Comparison of ENCODE assay signal across 8 mouse cellular contexts in genomic region chr6:21795072-21795407, GRCm38 (mm10). TPM values are rescaled to one million over a fixed set of nuclear protein-coding genes. Genes with fewer than 3 reads are reported as not detected.
DNase-seq lines count a peak whose midpoint lies in the region; ATAC-seq and TF ChIP-seq lines count a peak whose summit lies in the region.

No protein-coding gene starts in this region.

- H3K4me3 ChIP-seq in intestine, embryonic 14.5 days (ENCODE audit: low read depth, low read length) = no peak overlapping the region
- H3K4me3 ChIP-seq in intestine, embryonic 15.5 days (replicated peaks) = no peak overlapping the region
- H3K4me3 ChIP-seq in forebrain, postnatal 0 days (ENCODE audit: low read depth, low read length) = no peak overlapping the region
- no peak overlapping the region for H3K4me3 ChIP-seq in hindbrain, embryonic 15.5 days
- H3K4me3 ChIP-seq in midbrain, embryonic 11.5 days (ENCODE audit: low read depth, low read length) = no peak overlapping the region
- no peak overlapping the region for H3K4me3 ChIP-seq in stomach, embryonic 14.5 days (ENCODE audit: low read depth, low read length)

- no peak overlapping the region for H3K9ac ChIP-seq in intestine, embryonic 14.5 days (ENCODE audit: low read length)
- H3K9ac ChIP-seq in intestine, embryonic 15.5 days = no peak overlapping the region
- H3K9ac ChIP-seq in forebrain, postnatal 0 days = no peak overlapping the region
- no peak overlapping the region for H3K9ac ChIP-seq in hindbrain, embryonic 15.5 days
- no peak overlapping the region for H3K9ac ChIP-seq in midbrain, embryonic 11.5 days (ENCODE audit: low read length)
- no peak overlapping the region for H3K9ac ChIP-seq in stomach, embryonic 14.5 days (replicated peaks; ENCODE audit: low read depth, low read length)

- H3K9me3 ChIP-seq in intestine, embryonic 14.5 days (ENCODE audit: control insufficient read depth, low read length) = no peaks in the 10 kb centered on the region
- no peaks in the 10 kb centered on the region for H3K9me3 ChIP-seq in intestine, embryonic 15.5 days
- no peaks in the 10 kb centered on the region for H3K9me3 ChIP-seq in forebrain, postnatal 0 days (ENCODE audit: low read length)
- no peaks in the 10 kb centered on the region for H3K9me3 ChIP-seq in hindbrain, embryonic 15.5 days
- no peaks in the 10 kb centered on the region for H3K9me3 ChIP-seq in midbrain, embryonic 11.5 days (ENCODE audit: control insufficient read depth, low read length)
- no peaks in the 10 kb centered on the region for H3K9me3 ChIP-seq in stomach, embryonic 14.5 days (ENCODE audit: control insufficient read depth, low read depth, low read length)

- no peak for ATAC-seq in intestine, embryonic 14.5 days (replicated peaks; ENCODE audit: low FRiP score, low TSS enrichment, low read depth)
- no peak for ATAC-seq in intestine, embryonic 15.5 days
- peak; percentile 56; the same call in 1 of the 2 replicates for ATAC-seq in cerebellum, adult (ENCODE audit: insufficient number of reproducible peaks, low FRiP score, low TSS enrichment)
- ATAC-seq in forebrain, postnatal 0 days = peak; percentile 86
- peak; percentile 71 for ATAC-seq in hindbrain, embryonic 15.5 days (ENCODE audit: low FRiP score, low read depth)
- peak; percentile 82 for ATAC-seq in midbrain, embryonic 11.5 days (ENCODE audit: low FRiP score)
- ATAC-seq in stomach, embryonic 14.5 days (ENCODE audit: insufficient number of reproducible peaks, insufficient read depth, low FRiP score, low read depth) = 0 out of 2 replicates have a peak, but pooled peaks have one; percentile 69

- peaks cover 54% of the 10 kb centered on the region for H3K36me3 ChIP-seq in intestine, embryonic 14.5 days (ENCODE audit: control insufficient read depth, insufficient read depth, low read length)
- H3K36me3 ChIP-seq in intestine, embryonic 15.5 days = 0 out of 2 replicates have a peak, but pooled peaks cover 4% of the 10 kb centered on the region
- H3K36me3 ChIP-seq in forebrain, postnatal 0 days (ENCODE audit: insufficient read depth) = 0 out of 2 replicates have a peak, but pooled peaks cover 2% of the 10 kb centered on the region
- peaks cover 10% of the 10 kb centered on the region for H3K36me3 ChIP-seq in hindbrain, embryonic 15.5 days
- no peaks in the 10 kb centered on the region for H3K36me3 ChIP-seq in midbrain, embryonic 11.5 days (ENCODE audit: control insufficient read depth, insufficient read depth, low read length)
- H3K36me3 ChIP-seq in stomach, embryonic 14.5 days (ENCODE audit: control insufficient read depth, insufficient read depth, low read length) = peaks cover 19% of the 10 kb centered on the region

- H3K27ac ChIP-seq in intestine, embryonic 14.5 days (ENCODE audit: low read depth) = no peak overlapping the region
- H3K27ac ChIP-seq in intestine, embryonic 15.5 days = no peak overlapping the region
- no peak overlapping the region for H3K27ac ChIP-seq in forebrain, postnatal 0 days (ENCODE audit: low read depth, low read length)
- no peak overlapping the region for H3K27ac ChIP-seq in hindbrain, embryonic 15.5 days (replicated peaks)
- no peak overlapping the region for H3K27ac ChIP-seq in midbrain, embryonic 11.5 days (ENCODE audit: low read depth, low read length)
- H3K27ac ChIP-seq in stomach, embryonic 14.5 days (ENCODE audit: low read length) = no peak overlapping the region

- H3K4me1 ChIP-seq in intestine, embryonic 14.5 days (replicated peaks; ENCODE audit: control insufficient read depth, insufficient read depth, low read length) = no peaks in the 10 kb centered on the region
- no peaks in the 10 kb centered on the region for H3K4me1 ChIP-seq in intestine, embryonic 15.5 days (replicated peaks)
- no peaks in the 10 kb centered on the region for H3K4me1 ChIP-seq in forebrain, postnatal 0 days (ENCODE audit: insufficient read depth)
- H3K4me1 ChIP-seq in hindbrain, embryonic 15.5 days (replicated peaks) = no peaks in the 10 kb centered on the region
- no peaks in the 10 kb centered on the region for H3K4me1 ChIP-seq in midbrain, embryonic 11.5 days (ENCODE audit: control insufficient read depth, insufficient read depth, low read length)
- H3K4me1 ChIP-seq in stomach, embryonic 14.5 days (ENCODE audit: control insufficient read depth, insufficient read depth, low read length) = no peaks in the 10 kb centered on the region

- peak; percentile 88 for DNase-seq in intestine, embryonic 14.5 days (ENCODE audit: low spot score)
- DNase-seq in forebrain, postnatal 0 days = peak; percentile 81
- peak; percentile 15 to 37 for DNase-seq in left cerebral cortex, adult 8-10 months (ENCODE audit: low spot score in 2 of 2)
- peak; percentile 96 for DNase-seq in midbrain, embryonic 11.5 days (ENCODE audit: low spot score, missing footprints)

- 10% methylated on average over 7 of the region's 7 CpGs for WGBS in intestine, embryonic 14.5 days
- WGBS in intestine, embryonic 15.5 days = 8% methylated on average over 7 of the region's 7 CpGs
- WGBS in forebrain, postnatal 0 days = 2% methylated on average over 7 of the region's 7 CpGs
- 5% methylated on average over 7 of the region's 7 CpGs for WGBS in hindbrain, embryonic 15.5 days
- WGBS in midbrain, embryonic 11.5 days = 5% methylated on average over 7 of the region's 7 CpGs
- 8% methylated on average over 7 of the region's 7 CpGs for WGBS in stomach, embryonic 14.5 days

- H3K4me2 ChIP-seq in intestine, embryonic 14.5 days (ENCODE audit: low read length) = no peak overlapping the region
- H3K4me2 ChIP-seq in intestine, embryonic 15.5 days (replicated peaks) = no peak overlapping the region
- H3K4me2 ChIP-seq in forebrain, postnatal 0 days (ENCODE audit: low read depth) = no peak overlapping the region
- H3K4me2 ChIP-seq in hindbrain, embryonic 15.5 days = no peak overlapping the region
- H3K4me2 ChIP-seq in midbrain, embryonic 11.5 days = no peak overlapping the region
- no peak overlapping the region for H3K4me2 ChIP-seq in stomach, embryonic 14.5 days (replicated peaks; ENCODE audit: low read depth, low read length)

- no peaks in the 10 kb centered on the region for H3K27me3 ChIP-seq in intestine, embryonic 14.5 days (replicated peaks; ENCODE audit: control insufficient read depth, insufficient read depth, low read length)
- H3K27me3 ChIP-seq in intestine, embryonic 15.5 days (replicated peaks) = no peaks in the 10 kb centered on the region
- no peaks in the 10 kb centered on the region for H3K27me3 ChIP-seq in forebrain, postnatal 0 days (ENCODE audit: insufficient read depth, low read length)
- H3K27me3 ChIP-seq in hindbrain, embryonic 15.5 days = no peaks in the 10 kb centered on the region
- no peaks in the 10 kb centered on the region for H3K27me3 ChIP-seq in midbrain, embryonic 11.5 days (ENCODE audit: control insufficient read depth, insufficient read depth, low read length)
- H3K27me3 ChIP-seq in stomach, embryonic 14.5 days (ENCODE audit: control insufficient read depth, insufficient read depth, low read length) = no peaks in the 10 kb centered on the region

- peak; percentile 78 for TF ChIP-seq CTCF in forebrain, postnatal 0 days (IDR thresholded peaks at IDR 0.05; ENCODE audit: low read depth)

RNA-seq across cellular contexts. Expression of gene Tspan12, which starts 57.3 kb away (rescaled TPM):
- 109 and 120 TPM in 2 replicates for polyA plus RNA-seq in intestine, embryonic 14.5 days (2014; fragmentation: Nextera tagmentation; extraction: Ambion mirVana)
- 72.9 and 80.5 TPM in 2 replicates for polyA plus RNA-seq in intestine, embryonic 15.5 days (2015; fragmentation: Nextera tagmentation; extraction: Ambion mirVana)
- 22.5 and 30.7 TPM in 2 replicates for total RNA-seq in forebrain, postnatal 0 days (2014; rRNA removed)
- polyA plus RNA-seq in forebrain, postnatal 0 days (2015; fragmentation: Nextera tagmentation; extraction: Ambion mirVana) = 33.5 and 42.6 TPM in 2 replicates
- 60.5 and 66.8 TPM in 2 replicates for polyA plus RNA-seq in hindbrain, embryonic 15.5 days (2015; fragmentation: Nextera tagmentation; extraction: Ambion mirVana)
- 10 to 100 TPM; 25.1 to 27.8 (median 26.8) TPM for total RNA-seq in left cerebral cortex, adult 8-10 months (2022)
- 53.2 and 64.8 TPM in 2 replicates for polyA plus RNA-seq in midbrain, embryonic 11.5 days (2014; fragmentation: Nextera tagmentation; extraction: Ambion mirVana)
- polyA plus RNA-seq in stomach, embryonic 14.5 days (2014; fragmentation: Nextera tagmentation; extraction: Ambion mirVana) = 88.3 and 89.5 TPM in 2 replicates

Comparison
In these comparisons a context has a peak if more than half of its experiments do, and no peak if none do; other contexts are left out.
1. ATAC-seq: peak in cerebellum, adult (single experiment), forebrain, postnatal 0 days (single experiment), hindbrain, embryonic 15.5 days (single experiment), midbrain, embryonic 11.5 days (single experiment) and stomach, embryonic 14.5 days (single experiment); none in intestine, embryonic 14.5 days (single experiment) and intestine, embryonic 15.5 days (single experiment).
2. DNase-seq: peak in every context shown above with its lines; median percentile 96 in midbrain, embryonic 11.5 days; 88 in intestine, embryonic 14.5 days; 81 in forebrain, postnatal 0 days; 26 in left cerebral cortex, adult 8-10 months.